Mouse (Mus musculus) heart, embryonic 12.5 days (tissue): ENCODE measurements around the gene Vmn1r6. TPM values are rescaled to one million over a fixed set of nuclear protein-coding genes. Genes with fewer than 3 reads are reported as not detected.
"Not testable (repeated sequence)": the region's sequence is repeated elsewhere in the genome, so short reads cannot be mapped to it uniquely, and the experiment has no call there.

ENCODE experiments used
- ATAC-seq: fragments of 200-750 bp; cut with Nextera tagmentation; 2 replicates; pipeline ENCODE4 v1.8.0; 2017; ENCODE audit warnings: moderate TSS enrichment, moderate library complexity; ENCODE audit not compliant: insufficient number of reproducible peaks, low FRiP score
- H3K27ac ChIP-seq: fragments of 300-500 bp; sonication (generic); 2 replicates; pipeline ENCODE4 v1.5.1; 2016; ENCODE audit warnings: mild to moderate bottlenecking, moderate library complexity; ENCODE audit not compliant: poor library complexity, severe bottlenecking
- H3K27me3 ChIP-seq: fragments of 300-500 bp; sonication (generic); replicated peaks from 2 replicates; pipeline ENCODE4 v1.6.1; 2016; ENCODE audit warnings: mild to moderate bottlenecking, moderate library complexity
- H3K36me3 ChIP-seq: fragments of 300-500 bp; sonication (generic); 2 replicates; pipeline ENCODE4 v1.6.1; 2016; ENCODE audit warnings: mild to moderate bottlenecking, moderate library complexity
- H3K4me1 ChIP-seq: fragments of 300-500 bp; sonication (generic); replicated peaks from 2 replicates; pipeline ENCODE4 v1.6.1; 2016; ENCODE audit warnings: mild to moderate bottlenecking
- H3K4me2 ChIP-seq: fragments of 300-500 bp; sonication (generic); 2 replicates; pipeline ENCODE4 v1.6.1; 2016; ENCODE audit warnings: mild to moderate bottlenecking, moderate library complexity
- H3K4me3 ChIP-seq: fragments of 300-500 bp; sonication (generic); 2 replicates; pipeline ENCODE4 v1.5.1; 2016; ENCODE audit warnings: mild to moderate bottlenecking
- H3K9ac ChIP-seq: fragments of 300-500 bp; sonication (generic); 2 replicates; pipeline ENCODE4 v1.6.1; 2016; ENCODE audit warnings: mild to moderate bottlenecking, moderate library complexity
- H3K9me3 ChIP-seq: fragments of 300-500 bp; sonication (generic); replicated peaks from 2 replicates; pipeline ENCODE4 v1.6.1; 2016; ENCODE audit warnings: mild to moderate bottlenecking, moderate library complexity
- WGBS: fragments of 180-500 bp; shearing (Covaris S2); methylation state at CpG from one replicate; pipeline ENCODE4 v1.1.7; 2016; 5-methylcytosine and 5-hydroxymethylcytosine counted together
- polyA plus RNA-seq: library from polyadenylated mRNA; unstranded; fragments of >200 nt; fragmentation: Nextera tagmentation; extraction: Ambion mirVana; gene quantifications from 2 replicates; pipeline ENCODE4 v1.2.1, GENCODE M21; 2016

The Vmn1r6 gene
- not detected in 2 replicates for polyA plus RNA-seq

DNA sequence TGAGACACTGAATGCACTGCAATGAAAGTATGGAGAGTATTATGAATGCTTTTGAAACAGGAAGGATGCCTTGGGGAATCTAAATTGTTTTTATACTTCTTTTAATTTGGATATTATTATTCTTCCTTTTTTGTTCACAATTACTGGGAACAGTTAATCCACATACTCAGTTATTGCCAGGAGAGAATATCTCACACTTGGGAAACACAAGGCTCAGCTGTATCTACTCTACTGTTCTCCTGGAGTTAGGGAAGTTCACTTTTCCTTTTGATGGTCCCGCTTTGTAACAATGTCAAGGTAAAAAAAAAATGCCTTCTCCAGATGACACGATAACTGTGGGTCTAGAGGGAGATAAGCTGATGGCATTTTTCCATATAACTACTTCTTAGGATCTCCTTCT lies at the start of gene Vmn1r6:
Vmn1r6 (plus strand) TSS at position 301 of the 400 bp plus-strand sequence.
- no peaks in the 10 kb centered on the region for H3K27me3 ChIP-seq
- no peak within 1 kb of the TSS for H3K4me3 ChIP-seq
- no peak within 1 kb of the TSS for H3K27ac ChIP-seq
- no peak within 1 kb of the TSS for H3K4me2 ChIP-seq
- no peak for ATAC-seq
- H3K36me3 ChIP-seq: no peaks in the 10 kb centered on the region
- H3K9ac ChIP-seq: no peak within 1 kb of the TSS
- no peaks in the 10 kb centered on the region for H3K9me3 ChIP-seq
- WGBS: 69% methylated on average over 2 of the region's 2 CpGs
- no peaks in the 10 kb centered on the region for H3K4me1 ChIP-seq

DNA sequence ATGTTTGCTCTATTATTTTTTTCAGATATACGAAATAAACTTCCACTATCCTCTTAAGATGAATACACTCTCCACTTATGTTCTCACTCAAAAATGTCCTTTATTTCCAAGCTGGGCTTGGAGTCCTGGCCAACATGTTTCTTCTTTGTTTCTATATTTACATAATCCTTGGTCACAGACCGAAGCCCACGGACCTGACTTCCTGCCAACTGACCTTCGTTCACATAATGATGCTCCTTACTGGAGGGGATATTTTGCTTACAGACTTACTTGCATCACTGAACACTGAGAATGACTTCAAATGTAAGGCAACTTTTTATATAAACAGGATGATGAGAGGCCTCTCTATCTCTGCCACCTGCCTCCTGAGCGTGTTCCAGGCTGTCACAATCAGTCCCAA lies 40.6 kb upstream of the Vmn1r6 start:
- no peaks in the 10 kb centered on the region for H3K4me1 ChIP-seq
- no peaks in the 10 kb centered on the region for H3K36me3 ChIP-seq
- H3K27ac ChIP-seq: no peak overlapping the region
- no peaks in the 10 kb centered on the region for H3K9me3 ChIP-seq
- no peak overlapping the region for H3K9ac ChIP-seq
- no peak overlapping the region for H3K4me2 ChIP-seq
- no peak overlapping the region for H3K4me3 ChIP-seq
- 68% methylated on average over 5 of the region's 5 CpGs for WGBS
- H3K27me3 ChIP-seq: no peaks in the 10 kb centered on the region
- ATAC-seq: no peak

DNA sequence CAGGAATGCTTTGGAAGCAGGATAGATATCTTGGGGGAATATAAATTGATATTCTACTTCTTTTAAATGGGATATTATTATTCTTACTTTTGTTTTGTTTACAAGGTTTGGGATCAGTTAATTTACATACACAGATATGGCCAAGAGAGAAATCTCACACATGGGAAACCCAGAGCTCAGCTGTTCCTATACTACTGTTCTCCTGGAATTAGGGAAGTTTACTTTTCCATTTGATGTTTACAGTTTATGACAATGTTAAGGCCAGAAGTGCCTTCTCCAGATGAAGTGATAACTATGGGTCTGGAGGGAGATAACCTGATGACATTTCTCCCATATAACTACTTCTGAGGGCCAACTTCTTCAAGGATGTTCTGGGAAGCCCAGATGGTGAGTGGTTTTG lies 27.1 kb upstream of the Vmn1r6 start, which contains the start of gene Vmn1r5:
Vmn1r5 (plus strand) TSS at position 301 of the 400 bp plus-strand sequence.
- no peak for ATAC-seq
- Histone ChIP-seq H3K9ac (no peak within 1 kb of the TSS), H3K4me1 (no peaks in the 10 kb centered on the region), H3K27ac (no peak within 1 kb of the TSS), H3K4me3 (no peak within 1 kb of the TSS), H3K27me3 (no peaks in the 10 kb centered on the region), H3K36me3 (no peaks in the 10 kb centered on the region), H3K4me2 (no peak within 1 kb of the TSS), H3K9me3 (no peaks in the 10 kb centered on the region)

DNA sequence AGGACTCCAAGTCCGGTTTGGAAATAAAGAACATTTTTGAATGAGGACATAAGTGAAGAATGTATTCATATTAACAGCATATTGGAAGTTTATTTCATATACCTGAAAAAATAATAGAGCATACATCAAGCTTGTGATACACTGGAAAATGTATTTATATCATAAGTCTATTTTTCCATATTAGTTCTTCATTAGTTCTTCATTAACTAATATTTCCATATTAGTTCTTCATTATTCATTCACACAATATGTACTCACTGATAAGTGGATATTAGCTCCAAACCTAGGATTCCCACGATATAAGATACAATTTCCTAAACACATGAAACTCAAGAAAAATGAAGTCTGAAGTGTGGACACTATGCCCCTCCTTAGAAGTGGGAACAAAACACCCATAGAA lies 28.2 kb downstream of the Vmn1r6 start, which contains the start of gene Vmn1r7:
Vmn1r7 (minus strand) TSS at position 101 of the 400 bp plus-strand sequence.
- H3K9ac ChIP-seq, H3K4me3 ChIP-seq: not testable (repeated sequence)
- WGBS: 71% methylated on average over 2 of the region's 2 CpGs

DNA sequence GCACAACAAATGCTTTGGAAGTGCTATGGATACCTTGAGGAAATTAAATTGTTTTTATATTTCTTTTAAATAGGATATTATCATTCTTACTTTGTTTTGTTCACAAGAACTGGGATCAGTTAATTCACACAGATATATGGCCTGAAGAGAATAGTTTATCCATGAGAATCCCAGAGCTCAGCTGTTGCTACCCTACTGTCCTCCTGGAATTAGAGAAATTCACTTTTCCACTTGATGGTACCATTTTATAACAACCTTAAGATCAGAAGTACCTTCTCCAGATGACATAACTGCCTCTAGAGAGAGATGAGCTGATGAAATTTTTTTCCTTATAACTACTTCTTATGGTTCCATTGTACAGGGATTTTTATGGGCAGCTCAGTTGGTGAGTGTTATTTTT lies 34.9 kb downstream of the Vmn1r6 start, which contains the start of gene Vmn1r8:
Vmn1r8 (plus strand) TSS at position 301 of the 400 bp plus-strand sequence.
- Histone ChIP-seq H3K9me3 (no peaks in the 10 kb centered on the region), H3K27me3 (no peaks in the 10 kb centered on the region), H3K4me3 (no peak within 1 kb of the TSS), H3K4me1 (no peaks in the 10 kb centered on the region), H3K9ac (no peak within 1 kb of the TSS), H3K36me3 (no peaks in the 10 kb centered on the region), H3K27ac (no peak within 1 kb of the TSS), H3K4me2 (no peak within 1 kb of the TSS)
- ATAC-seq: no peak

More for the DNA sequence above, 28.2 kb downstream of the Vmn1r6 start, which contains the start of gene Vmn1r7:
- H3K4me2 ChIP-seq, H3K4me1 ChIP-seq, H3K36me3 ChIP-seq, H3K27me3 ChIP-seq, H3K27ac ChIP-seq, H3K9me3 ChIP-seq, ATAC-seq: not testable (repeated sequence)

DNA sequence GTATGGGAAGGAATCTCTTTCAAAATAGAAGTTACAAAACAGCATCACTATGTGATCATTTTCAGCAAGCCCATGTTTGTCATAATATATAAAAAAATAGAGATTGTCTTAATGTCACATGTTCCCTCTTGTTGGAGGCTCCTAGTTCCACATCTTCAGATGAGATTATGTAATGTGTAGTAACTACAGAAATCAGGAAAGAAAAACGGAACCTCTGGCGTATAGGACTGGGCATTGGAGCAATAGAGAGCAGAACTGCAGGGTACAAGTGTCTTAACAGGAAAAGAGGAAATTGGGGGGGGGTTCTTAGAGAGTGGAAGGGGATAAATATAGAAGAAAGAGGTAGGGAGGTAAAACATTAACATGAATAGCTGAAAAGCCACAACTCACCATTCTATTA lies 37.6 kb downstream of the Vmn1r6 start:
- Histone ChIP-seq H3K36me3 (no peaks in the 10 kb centered on the region), H3K4me3 (no peak overlapping the region), H3K27me3 (no peaks in the 10 kb centered on the region), H3K4me2 (no peak overlapping the region), H3K9me3 (no peaks in the 10 kb centered on the region), H3K9ac (no peak overlapping the region), H3K4me1 (no peaks in the 10 kb centered on the region), H3K27ac (no peak overlapping the region)
- ATAC-seq: no peak
- 71% methylated on average over 2 of the region's 2 CpGs for WGBS

Other genes starting within 250 kb of the Vmn1r6 start
- gene Kbtbd2, start 199.4 kb upstream of the Vmn1r6 start, polyA plus RNA-seq: 37.0 and 40.2 TPM in 2 replicates
- gene Fkbp9, start 165.2 kb upstream of the Vmn1r6 start, polyA plus RNA-seq: 151 and 154 TPM in 2 replicates
- gene Nt5c3, start 73.3 kb upstream of the Vmn1r6 start, polyA plus RNA-seq: 74.8 and 77.4 TPM in 2 replicates
- gene Vmn1r4, start 73.2 kb upstream of the Vmn1r6 start, polyA plus RNA-seq: 0.10 and 0.12 TPM in 2 replicates
- not detected in 2 replicates for gene Vmn1r5, start 27.0 kb upstream of the Vmn1r6 start, polyA plus RNA-seq
- not detected in 2 replicates for gene Vmn1r7, start 28.1 kb downstream of the Vmn1r6 start, polyA plus RNA-seq
- not detected in 2 replicates for gene Vmn1r8, start 35.0 kb downstream of the Vmn1r6 start, polyA plus RNA-seq
- not detected in 2 replicates for gene Vmn1r9, start 69.5 kb downstream of the Vmn1r6 start, polyA plus RNA-seq
- gene Vmn1r10, start 112.2 kb downstream of the Vmn1r6 start, polyA plus RNA-seq: not detected in 2 replicates
- gene Vmn1r11, start 136.2 kb downstream of the Vmn1r6 start, polyA plus RNA-seq: not detected in 2 replicates
- gene Vmn1r12, start 159.7 kb downstream of the Vmn1r6 start, polyA plus RNA-seq: not detected in 2 replicates
- not detected in 2 replicates for gene Vmn1r13, start 206.0 kb downstream of the Vmn1r6 start, polyA plus RNA-seq
- gene Vmn1r14, start 234.4 kb downstream of the Vmn1r6 start, polyA plus RNA-seq: not detected in 2 replicates